Mouse (Mus musculus): ENCODE data around the gene Sh3kbp1.
A peak's percentile ranks its signal among the peaks of the same experiment; 100 is the strongest.

DNA sequence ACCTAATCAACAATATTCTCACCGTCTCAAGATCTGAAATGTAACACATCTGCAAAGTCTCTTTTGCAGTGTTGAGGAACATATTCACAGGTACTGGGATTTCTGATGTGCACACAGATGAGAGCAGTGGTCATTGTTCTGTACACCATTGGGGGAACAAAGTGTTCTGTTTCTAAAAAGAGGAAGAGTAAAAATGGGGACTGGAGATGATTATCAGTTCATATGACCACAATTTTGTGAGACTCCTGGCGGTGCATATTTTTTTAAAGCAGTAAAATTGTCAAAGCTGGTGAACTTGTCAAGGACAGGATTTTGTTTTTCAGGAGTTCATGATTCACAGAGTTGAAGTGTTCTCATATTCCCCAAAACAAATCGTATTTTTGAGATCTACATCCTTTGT, 18.2 kb downstream of the Sh3kbp1 start:
- TF ChIP-seq CTCF (IDR thresholded peaks at IDR 0.05 in 2 of 3, conservative IDR thresholded peaks at IDR 0.05 in 1 of 3; ENCODE audit: control insufficient read depth in 1 of 3, insufficient read depth in 1 of 3, low read depth in 2 of 3, low read length in 3 of 3, poor library complexity in 1 of 3, severe bottlenecking in 1 of 3): no peak
- TF ChIP-seq HCFC1 (IDR thresholded peaks at IDR 0.05; ENCODE audit: low read depth, low read length): peak; percentile 52; the same call in 1 of the 2 replicates
- TF ChIP-seq GABPA (IDR thresholded peaks at IDR 0.05; ENCODE audit: low read depth, low read length): no peak
- TF ChIP-seq GATA1 (IDR thresholded peaks at IDR 0.05; ENCODE audit: low read depth, low read length): peak; percentile 88
- TF ChIP-seq ZC3H11A (IDR thresholded peaks at IDR 0.05; ENCODE audit: low read depth, low read length): no peak
- no peak for TF ChIP-seq TBP (IDR thresholded peaks at IDR 0.05; ENCODE audit: low read depth, low read length)
- no peak for TF ChIP-seq POLR2AphosphoS5 (IDR thresholded peaks at IDR 0.05; ENCODE audit: borderline replicate concordance, low read depth, low read length)
- TF ChIP-seq CHD2 (IDR thresholded peaks at IDR 0.05; ENCODE audit: low read length): no peak
- TF ChIP-seq ZNF384 (IDR thresholded peaks at IDR 0.05; ENCODE audit: low read depth, low read length): peak; percentile 88
- peak; percentile 46; the same call in 1 of the 2 replicates for TF ChIP-seq MYC (IDR thresholded peaks at IDR 0.05; ENCODE audit: low read depth, low read length)
- peak; percentile 59 to 90; a peak in 3 of 4 replicates for TF ChIP-seq EP300 (IDR thresholded peaks at IDR 0.05; ENCODE audit: low read depth in 1 of 2, low read length in 2 of 2)
- TF ChIP-seq POLR2A (IDR thresholded peaks at IDR 0.05; ENCODE audit: control insufficient read depth in 1 of 2, insufficient read depth in 1 of 2, low read depth in 1 of 2, low read length in 2 of 2, poor library complexity in 1 of 2): no peak
- TF ChIP-seq MEF2A (IDR thresholded peaks at IDR 0.05; ENCODE audit: extremely low read depth, insufficient replicate concordance, low read depth, low read length, poor library complexity, severe bottlenecking): no peak
- no peak for TF ChIP-seq USF2 (IDR thresholded peaks at IDR 0.05; ENCODE audit: borderline replicate concordance in 1 of 2, insufficient read depth in 1 of 2, low read depth in 1 of 2, low read length in 2 of 2)
